Mouse (Mus musculus) lung, adult 2 months (tissue): Measurements from ENCODE around the gene Prrc2b.

Experiments used
- CTCF ChIP-seq: fragments of 200-500 bp; IDR thresholded peaks from 2 replicates; pipeline ENCODE4 v1.5.1; 2011; ENCODE audit warnings: mild to moderate bottlenecking, low read length, control low read depth; ENCODE audit not compliant: insufficient read depth
- POLR2A ChIP-seq: fragments of 200-500 bp; IDR thresholded peaks from 2 replicates; pipeline ENCODE4 v1.6.1; 2011; ENCODE audit warnings: low read depth, mild to moderate bottlenecking, control low read depth, low read length, borderline replicate concordance; ENCODE audit errors: extremely low read depth

DNA sequence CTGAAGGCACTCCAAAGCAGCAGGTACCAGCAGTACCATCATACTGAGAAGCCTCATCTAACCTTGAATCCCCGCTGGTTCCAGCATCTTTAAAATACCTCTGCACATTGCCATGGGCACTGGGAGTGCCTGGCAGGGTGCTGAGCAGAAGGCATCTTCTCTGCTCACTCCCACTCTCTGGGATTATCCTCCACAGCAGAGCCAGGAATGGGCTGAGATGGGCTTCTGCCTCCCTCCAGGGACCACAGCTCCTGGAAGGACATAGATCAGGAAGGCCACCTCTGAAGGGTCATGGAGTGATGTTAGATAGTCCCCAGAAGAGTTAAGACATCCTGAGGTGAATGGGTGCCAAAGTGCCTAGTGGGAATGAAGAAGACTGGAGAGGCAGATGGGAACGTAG, 38.3 kb upstream of the Prrc2b start:
- TF ChIP-seq CTCF (no peak), POLR2A (no peak)
